Comparison of ENCODE assay signal across 8 mouse cellular contexts in the genomic region with DNA sequence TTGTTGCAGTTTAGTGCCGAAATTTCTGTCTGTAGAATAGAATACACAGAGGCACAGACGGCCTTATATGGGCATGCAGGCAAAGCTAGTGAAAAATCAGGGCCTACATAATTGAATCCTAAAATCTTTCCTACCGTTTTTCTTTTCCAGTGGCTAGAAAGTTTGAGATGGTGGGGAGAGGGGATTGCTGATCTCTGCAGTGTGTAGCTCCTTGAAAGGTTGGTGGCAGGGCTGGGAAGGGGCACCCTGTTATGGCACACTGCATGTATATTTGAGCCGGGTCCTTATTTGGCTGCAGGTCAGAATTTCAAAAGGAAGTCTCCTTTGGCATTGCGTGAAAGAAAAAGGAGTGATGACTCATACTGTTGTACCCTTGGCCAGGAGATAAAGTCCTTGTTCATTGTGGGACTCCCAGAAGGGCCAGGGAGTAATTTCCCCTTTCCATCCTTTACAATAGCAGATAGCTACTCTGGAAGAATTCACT. TPM values are rescaled to one million over a fixed set of nuclear protein-coding genes. Genes with fewer than 3 reads are reported as not detected.
A peak's percentile ranks its signal among the peaks of the same experiment; 100 is the strongest.
DNase-seq lines count a peak whose midpoint lies in the region; ATAC-seq and TF ChIP-seq lines count a peak whose summit lies in the region.

No protein-coding gene starts in this region.

- H3K9ac ChIP-seq in heart, postnatal 0 days (replicated peaks; ENCODE audit: low read depth, low read length): peak overlapping the region; percentile 96
- H3K9ac ChIP-seq in midbrain, embryonic 13.5 days (replicated peaks): peak overlapping the region; percentile 79

- TF ChIP-seq CTCF in testis, adult 2 months (IDR thresholded peaks at IDR 0.05; ENCODE audit: control insufficient read depth, insufficient read depth, insufficient replicate concordance, low read depth, low read length): no peak
- no peak for TF ChIP-seq CTCF in heart, postnatal 0 days (IDR thresholded peaks at IDR 0.05; ENCODE audit: low read depth)

- H3K4me3 ChIP-seq in testis, adult 2 months (ENCODE audit: control insufficient read depth, low read depth, low read length): peak overlapping the region; percentile 65
- peak overlapping the region; percentile 99 for H3K4me3 ChIP-seq in heart, postnatal 0 days (ENCODE audit: low read depth, low read length)
- H3K4me3 ChIP-seq in limb, embryonic 10.5 days: peak overlapping the region; percentile 76
- H3K4me3 ChIP-seq in midbrain, embryonic 13.5 days (replicated peaks): peak overlapping the region; percentile 69

- ATAC-seq in heart, postnatal 0 days (ENCODE audit: insufficient read depth, low read depth): no peak
- ATAC-seq in midbrain, embryonic 13.5 days: no peak

- TF ChIP-seq POLR2A in testis, adult 2 months (IDR thresholded peaks at IDR 0.05; ENCODE audit: control insufficient read depth, low read depth, low read length): no peak

- DNase-seq in testis, postnatal 10 days (ENCODE audit: low spot score): no peak
- peak; percentile 30 for DNase-seq in c-Kit-positive CD71-positive TER-119-positive erythroid progenitor cells, embryonic 14.5 days (ENCODE audit: low spot score)
- DNase-seq in heart, postnatal 0 days (ENCODE audit: low spot score): peak; percentile 88
- no peak for DNase-seq in limb, embryonic 10.5 days (ENCODE audit: low spot score)
- DNase-seq in layer of hippocampus, postnatal 10 days (ENCODE audit: low spot score in 2 of 2): no peak
- no peak for DNase-seq in cerebellum, postnatal 4 days (ENCODE audit: low spot score in 2 of 2)

- H3K27me3 ChIP-seq in testis, adult 2 months (ENCODE audit: control insufficient read depth, insufficient read depth, low read length): no peaks in the 10 kb centered on the region
- 0 out of 2 replicates have a peak, but pooled peaks cover 3% of the 10 kb centered on the region for H3K27me3 ChIP-seq in heart, postnatal 0 days (ENCODE audit: control insufficient read depth, insufficient read depth, low read length)
- H3K27me3 ChIP-seq in limb, embryonic 10.5 days (ENCODE audit: low read depth, poor library complexity, severe bottlenecking): no peaks in the 10 kb centered on the region
- H3K27me3 ChIP-seq in midbrain, embryonic 13.5 days: no peaks in the 10 kb centered on the region

- no peaks in the 10 kb centered on the region for H3K9me3 ChIP-seq in heart, postnatal 0 days (replicated peaks; ENCODE audit: control insufficient read depth, low read length)
- H3K9me3 ChIP-seq in limb, embryonic 10.5 days (replicated peaks): no peaks in the 10 kb centered on the region
- H3K9me3 ChIP-seq in midbrain, embryonic 13.5 days: no peaks in the 10 kb centered on the region

- peak; percentile 16; the same call in 1 of the 2 replicates for TF ChIP-seq EP300 in heart, postnatal 0 days (IDR thresholded peaks at IDR 0.05; ENCODE audit: low read depth)

- WGBS in heart, postnatal 0 days: under 1% methylated on average over 5 of the region's 5 CpGs
- WGBS in limb, embryonic 10.5 days: 19% methylated on average over 5 of the region's 5 CpGs
- WGBS in midbrain, embryonic 13.5 days: 7% methylated on average over 5 of the region's 5 CpGs

- H3K4me2 ChIP-seq in heart, postnatal 0 days (ENCODE audit: low read depth, low read length): peak overlapping the region; percentile 75
- H3K4me2 ChIP-seq in midbrain, embryonic 13.5 days (replicated peaks): peak overlapping the region; percentile 65

- peaks cover 10% of the 10 kb centered on the region for H3K4me1 ChIP-seq in testis, adult 2 months (ENCODE audit: control insufficient read depth, insufficient read depth, low read length)
- H3K4me1 ChIP-seq in heart, postnatal 0 days (ENCODE audit: control insufficient read depth, insufficient read depth): peaks cover 21% of the 10 kb centered on the region
- peaks cover 19% of the 10 kb centered on the region for H3K4me1 ChIP-seq in limb, embryonic 10.5 days
- H3K4me1 ChIP-seq in midbrain, embryonic 13.5 days (replicated peaks): peaks cover 41% of the 10 kb centered on the region

- no peaks in the 10 kb centered on the region for H3K36me3 ChIP-seq in testis, adult 2 months (ENCODE audit: control insufficient read depth, insufficient read depth, low read length)
- H3K36me3 ChIP-seq in heart, postnatal 0 days (replicated peaks; ENCODE audit: control insufficient read depth, insufficient read depth, low read length): peaks cover 39% of the 10 kb centered on the region
- H3K36me3 ChIP-seq in limb, embryonic 10.5 days: peaks cover 38% of the 10 kb centered on the region
- peaks cover 36% of the 10 kb centered on the region for H3K36me3 ChIP-seq in midbrain, embryonic 13.5 days

- peak overlapping the region; percentile 40 for H3K27ac ChIP-seq in testis, adult 2 months (ENCODE audit: control insufficient read depth, insufficient read depth, low read depth, low read length)
- peak overlapping the region; percentile 100 for H3K27ac ChIP-seq in heart, postnatal 0 days (ENCODE audit: low read depth)
- H3K27ac ChIP-seq in limb, embryonic 10.5 days: peak overlapping the region; percentile 99
- peak overlapping the region; percentile 93 for H3K27ac ChIP-seq in midbrain, embryonic 13.5 days

RNA-seq across cellular contexts. Expression of gene Klf6, which starts 2.2 kb away (rescaled TPM):
- polyA plus RNA-seq in testis, adult 2 months (2012; rRNA removed): 1.8 TPM in 2 replicates
- 65.3 and 92.1 TPM in 2 replicates for total RNA-seq in heart, postnatal 0 days (2014; rRNA removed; ENCODE audit: low replicate concordance)
- 54.6 and 59.6 TPM in 2 replicates for polyA plus RNA-seq in heart, postnatal 0 days (2015; fragmentation: Nextera tagmentation; extraction: Ambion mirVana)
- 19.4 and 19.6 TPM in 2 replicates for polyA plus RNA-seq in limb, embryonic 10.5 days (2016; fragmentation: Nextera tagmentation; extraction: Ambion mirVana)
- 68.3 and 82.1 TPM in 2 replicates for polyA plus RNA-seq in midbrain, embryonic 13.5 days (2015; fragmentation: Nextera tagmentation; extraction: Ambion mirVana)
- 10 to 100 TPM; 40.9 to 45.4 TPM for total RNA-seq in layer of hippocampus, postnatal 10 days (2021)

Comparison
In these comparisons a context has a peak if more than half of its experiments do, and no peak if none do; other contexts are left out.
1. H3K27ac ChIP-seq: peak in every context shown above with its lines; median percentile 100 in heart, postnatal 0 days; 99 in limb, embryonic 10.5 days; 93 in midbrain, embryonic 13.5 days; 40 in testis, adult 2 months.
2. DNase-seq: peak in c-Kit-positive CD71-positive TER-119-positive erythroid progenitor cells, embryonic 14.5 days (single experiment) and heart, postnatal 0 days (single experiment); none in testis, postnatal 10 days (single experiment), limb, embryonic 10.5 days (single experiment), layer of hippocampus, postnatal 10 days (0 of 2) and cerebellum, postnatal 4 days (0 of 2).
3. Peak in every context shown above with its lines, with median percentiles within 50 percentile points of each other: H3K4me3 ChIP-seq.